Mouse (Mus musculus) spleen, postnatal 14 days (tissue): ENCODE results near the gene Camkk2.

Experiments used
- DNase-seq, 2 experiments: peaks; one replicate each; pipeline ENCODE4 v3.0.0; 2021 to 2022; ENCODE audit warnings: low spot score in 2 of 2

Camkk2 gene

GRCm38 (mm10) chr5:122782066-122782465 lies 2.9 kb upstream of the Camkk2 start:
- no peak for DNase-seq

- no peak for DNase-seq
Observed at GRCm38 (mm10) chr5:122780791-122781432, 1.7 kb upstream of the Camkk2 start.

GRCm38 (mm10) chr5:122778231-122779226 lies 680 bp downstream of the Camkk2 start:
- DNase-seq: no peak

- no peak for DNase-seq
Observed at GRCm38 (mm10) chr5:122777322-122777721, 1.9 kb downstream of the Camkk2 start.

- no peak for DNase-seq
Observed at GRCm38 (mm10) chr5:122775646-122776286, 3.4 kb downstream of the Camkk2 start.

- no peak for DNase-seq
Observed at GRCm38 (mm10) chr5:122774743-122775611, 4.2 kb downstream of the Camkk2 start.

- no peak for DNase-seq
Observed at GRCm38 (mm10) chr5:122773756-122774155, 5.5 kb downstream of the Camkk2 start.

- DNase-seq: no peak
Observed at GRCm38 (mm10) chr5:122771428-122771827, 7.8 kb downstream of the Camkk2 start.

GRCm38 (mm10) chr5:122770806-122771261 lies 8.4 kb downstream of the Camkk2 start:
- no peak for DNase-seq

- DNase-seq: no peak
Observed at GRCm38 (mm10) chr5:122770304-122770703, 8.9 kb downstream of the Camkk2 start.

GRCm38 (mm10) chr5:122769101-122769568 lies 10.1 kb downstream of the Camkk2 start:
- no peak for DNase-seq

- no peak for DNase-seq
Observed at GRCm38 (mm10) chr5:122767283-122767682, 11.9 kb downstream of the Camkk2 start.

- DNase-seq: no peak
Observed at GRCm38 (mm10) chr5:122764032-122764464, 15.2 kb downstream of the Camkk2 start.

- no peak for DNase-seq
Observed at GRCm38 (mm10) chr5:122763271-122764031, 15.8 kb downstream of the Camkk2 start.

GRCm38 (mm10) chr5:122756680-122757079 lies 22.5 kb downstream of the Camkk2 start:
- DNase-seq: no peak

- DNase-seq: no peak
Observed at GRCm38 (mm10) chr5:122756144-122756543, 23.1 kb downstream of the Camkk2 start.

GRCm38 (mm10) chr5:122755620-122756019 lies 23.6 kb downstream of the Camkk2 start:
- DNase-seq: no peak

- DNase-seq: no peak
Observed at GRCm38 (mm10) chr5:122754477-122754876, 24.7 kb downstream of the Camkk2 start.

GRCm38 (mm10) chr5:122747950-122748349 lies 31.3 kb downstream of the Camkk2 start:
- DNase-seq: no peak

- DNase-seq: no peak
Observed at GRCm38 (mm10) chr5:122743880-122744422, 35.3 kb downstream of the Camkk2 start.
